In genomic region chr10:117389904-117390875, GRCm38 (mm10) we compare ENCODE assay signal across 15 mouse cellular contexts. TPM values are rescaled to one million over a fixed set of nuclear protein-coding genes. Genes with fewer than 3 reads are reported as not detected.
A peak's percentile ranks its signal among the peaks of the same experiment; 100 is the strongest.
DNase-seq lines count a peak whose midpoint lies in the region; ATAC-seq lines count a peak whose summit lies in the region.
"Had no signal": no experiment of that assay in that cellular context is flagged by ENCODE, and none has a peak within 500 bp of the region (broad histone marks: within the 10 kb centered on the region; RNA-seq: fewer than 3 reads in every experiment).

No protein-coding gene starts in this region.

- intact Hi-C loops in heart, postnatal 14 days (cut with DNase I) = no loop called here

- no peaks in the 10 kb centered on the region for H3K9me3 ChIP-seq in heart, embryonic 13.5 days
- H3K9me3 ChIP-seq in neural tube, embryonic 12.5 days = no peaks in the 10 kb centered on the region
- H3K9me3 ChIP-seq in neural tube, embryonic 15.5 days (replicated peaks) = no peaks in the 10 kb centered on the region
- no peaks in the 10 kb centered on the region for H3K9me3 ChIP-seq in liver, embryonic 11.5 days (ENCODE audit: control insufficient read depth, low read length)
- H3K9me3 ChIP-seq: limb, embryonic 13.5 days had no signal

- H3K36me3 ChIP-seq in heart, embryonic 13.5 days = no peaks in the 10 kb centered on the region
- H3K36me3 ChIP-seq in neural tube, embryonic 12.5 days = no peaks in the 10 kb centered on the region
- no peaks in the 10 kb centered on the region for H3K36me3 ChIP-seq in neural tube, embryonic 15.5 days
- no peaks in the 10 kb centered on the region for H3K36me3 ChIP-seq in liver, embryonic 11.5 days (ENCODE audit: control insufficient read depth, insufficient read depth, low read length)
- H3K36me3 ChIP-seq: limb, embryonic 13.5 days had no signal

- H3K4me1 ChIP-seq in heart, embryonic 13.5 days = 0 out of 2 replicates have a peak, but pooled peaks cover 2% of the 10 kb centered on the region
- peaks cover 9% of the 10 kb centered on the region; the same call in 1 of the 2 replicates for H3K4me1 ChIP-seq in neural tube, embryonic 12.5 days
- H3K4me1 ChIP-seq in neural tube, embryonic 15.5 days = peaks cover 9% of the 10 kb centered on the region; the same call in 1 of the 2 replicates
- no peaks in the 10 kb centered on the region for H3K4me1 ChIP-seq in liver, embryonic 11.5 days (replicated peaks; ENCODE audit: control insufficient read depth, insufficient read depth, low read length)

- no peak for DNase-seq in heart, postnatal 14 days
- DNase-seq in liver, embryonic 11.5 days (ENCODE audit: low spot score) = no peak
- peak; percentile 64 for DNase-seq in testis, postnatal 14 days (ENCODE audit: low spot score)
- no peak for DNase-seq in lung, postnatal 14 days
- no peak for DNase-seq in embryo, embryonic 10.5 days (ENCODE audit: low spot score)
- DNase-seq: adrenal gland, adult 2 months; cerebellum, adult 18-20 months; gastrocnemius, postnatal 36 days; kidney, adult 11 months; thymus, adult 2 months had no signal

- no peak overlapping the region for H3K4me3 ChIP-seq in heart, embryonic 13.5 days
- no peak overlapping the region for H3K4me3 ChIP-seq in neural tube, embryonic 12.5 days
- H3K4me3 ChIP-seq in neural tube, embryonic 15.5 days (replicated peaks) = no peak overlapping the region
- no peak overlapping the region for H3K4me3 ChIP-seq in liver, embryonic 11.5 days (ENCODE audit: low read depth, low read length)
- H3K4me3 ChIP-seq: erythroblast, embryonic 14.5 days; limb, embryonic 13.5 days had no signal

- no peak overlapping the region for H3K9ac ChIP-seq in heart, embryonic 13.5 days
- H3K9ac ChIP-seq in neural tube, embryonic 12.5 days = no peak overlapping the region
- H3K9ac ChIP-seq in neural tube, embryonic 15.5 days (replicated peaks) = no peak overlapping the region
- no peak overlapping the region for H3K9ac ChIP-seq in liver, embryonic 11.5 days (ENCODE audit: low read depth, low read length)
- H3K9ac ChIP-seq: limb, embryonic 13.5 days had no signal

- WGBS in heart, embryonic 13.5 days = 44% methylated on average over 31 of the region's 31 CpGs
- WGBS in neural tube, embryonic 12.5 days = 53% methylated on average over 31 of the region's 31 CpGs
- WGBS in neural tube, embryonic 15.5 days = 55% methylated on average over 31 of the region's 31 CpGs
- WGBS in liver, embryonic 11.5 days = 51% methylated on average over 31 of the region's 31 CpGs

- H3K4me2 ChIP-seq in heart, embryonic 13.5 days = peak overlapping the region; percentile 18; the same call in 1 of the 2 replicates
- no peak overlapping the region for H3K4me2 ChIP-seq in neural tube, embryonic 12.5 days (replicated peaks)
- H3K4me2 ChIP-seq in neural tube, embryonic 15.5 days = no peak overlapping the region
- peak overlapping the region; percentile 27 for H3K4me2 ChIP-seq in liver, embryonic 11.5 days
- H3K4me2 ChIP-seq: limb, embryonic 13.5 days had no signal

- H3K27me3 ChIP-seq in heart, embryonic 13.5 days (replicated peaks) = peaks cover 8% of the 10 kb centered on the region; the same call in 1 of the 2 replicates
- H3K27me3 ChIP-seq in neural tube, embryonic 12.5 days (replicated peaks) = no peaks in the 10 kb centered on the region
- H3K27me3 ChIP-seq in neural tube, embryonic 15.5 days (replicated peaks) = 0 out of 2 replicates have a peak, but pooled peaks cover 2% of the 10 kb centered on the region
- no peaks in the 10 kb centered on the region for H3K27me3 ChIP-seq in liver, embryonic 11.5 days (replicated peaks; ENCODE audit: control insufficient read depth, insufficient read depth, low read length)

- no peak for ATAC-seq in heart, embryonic 13.5 days (ENCODE audit: extremely low read depth, insufficient number of reproducible peaks, low FRiP score, low TSS enrichment)
- ATAC-seq in neural tube, embryonic 12.5 days (ENCODE audit: low FRiP score, low read depth) = peak; percentile 59
- no peak for ATAC-seq in neural tube, embryonic 15.5 days (ENCODE audit: low FRiP score)
- ATAC-seq in liver, embryonic 11.5 days (replicated peaks; ENCODE audit: low FRiP score) = 0 out of 2 replicates have a peak, but pooled peaks have one; percentile 25

- H3K27ac ChIP-seq in heart, embryonic 13.5 days (replicated peaks) = no peak overlapping the region
- no peak overlapping the region for H3K27ac ChIP-seq in neural tube, embryonic 12.5 days
- no peak overlapping the region for H3K27ac ChIP-seq in neural tube, embryonic 15.5 days (replicated peaks)
- no peak overlapping the region for H3K27ac ChIP-seq in liver, embryonic 11.5 days (ENCODE audit: low read depth, low read length)
- H3K27ac ChIP-seq: limb, embryonic 13.5 days had no signal

RNA-seq across cellular contexts. Expression of gene Cpsf6, which starts 10.4 kb away (rescaled TPM):
- polyA plus RNA-seq in heart, embryonic 13.5 days (2015; fragmentation: Nextera tagmentation; extraction: Ambion mirVana) = 76.7 and 91.9 TPM in 2 replicates
- total RNA-seq in heart, postnatal 14 days (2021) = 10 to 100 TPM; 43.6 to 43.8 TPM
- 216 and 225 TPM in 2 replicates for polyA plus RNA-seq in neural tube, embryonic 12.5 days (2016; fragmentation: Nextera tagmentation; extraction: Ambion mirVana)
- 126 and 133 TPM in 2 replicates for polyA plus RNA-seq in neural tube, embryonic 15.5 days (2015; fragmentation: Nextera tagmentation; extraction: Ambion mirVana)
- 135 and 155 TPM in 2 replicates for polyA plus RNA-seq in liver, embryonic 11.5 days (2014; fragmentation: Nextera tagmentation; extraction: Ambion mirVana)

Comparison
In these comparisons a context has a peak if more than half of its experiments do, and no peak if none do; other contexts are left out.
1. ATAC-seq: peak in neural tube, embryonic 12.5 days (single experiment) and liver, embryonic 11.5 days (single experiment); none in heart, embryonic 13.5 days (single experiment) and neural tube, embryonic 15.5 days (single experiment).
2. H3K4me2 ChIP-seq: peak in heart, embryonic 13.5 days (single experiment) and liver, embryonic 11.5 days (single experiment); none in neural tube, embryonic 12.5 days (single experiment) and neural tube, embryonic 15.5 days (single experiment).